Mouse (Mus musculus): ENCODE results near the gene Sh3pxd2a. TPM values are rescaled to one million over a fixed set of nuclear protein-coding genes. Genes with fewer than 3 reads are reported as not detected.

Gene Sh3pxd2a
- polyA plus RNA-seq, 1 experiment from 2014 or later: 2.1 TPM

DNA sequence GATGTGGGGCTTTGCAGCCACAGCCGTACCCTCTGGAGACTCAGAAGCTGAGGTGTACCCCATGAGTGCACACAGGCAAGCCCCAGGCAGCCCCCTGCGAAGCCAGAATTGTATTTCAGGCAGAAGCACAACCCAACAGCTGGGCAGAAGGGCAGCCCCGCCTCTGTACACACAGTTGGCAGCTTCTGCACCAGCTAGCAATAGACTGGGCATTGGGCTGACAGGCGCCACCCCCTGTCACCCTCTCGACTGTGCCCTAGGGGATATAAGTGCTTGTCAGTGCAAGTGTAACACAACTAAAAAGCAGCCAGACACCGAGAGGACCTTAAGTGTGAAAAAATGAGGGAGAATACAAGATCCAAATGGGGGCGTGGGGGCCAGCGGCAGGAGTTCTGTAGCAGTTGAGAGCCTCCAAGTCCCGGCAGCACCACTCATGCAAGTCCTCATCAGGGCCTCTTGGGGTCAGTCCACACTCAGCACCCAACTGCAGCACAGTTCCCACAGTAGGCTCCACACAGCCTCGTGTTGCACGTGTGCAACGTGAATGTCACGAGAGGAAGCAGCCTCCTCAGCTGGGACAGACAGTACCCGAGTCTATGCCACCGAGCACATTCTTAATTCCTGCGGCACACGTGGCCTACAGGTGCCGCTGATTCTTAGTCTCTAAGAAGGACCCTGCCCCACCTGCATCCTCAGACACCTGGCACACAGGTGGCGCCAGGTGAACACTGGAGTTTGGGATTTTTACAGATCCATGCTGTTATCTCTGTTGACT is 147.7 kb downstream of the Sh3pxd2a start:
- H3K36me3 ChIP-seq (ENCODE audit: control insufficient read depth, insufficient read depth, low read length): no peaks in the 10 kb centered on the region
- 77% methylated on average over 19 of the region's 19 CpGs for WGBS
- H3K9me3 ChIP-seq (ENCODE audit: control insufficient read depth, low read length): no peaks in the 10 kb centered on the region
- no peak overlapping the region for H3K27ac ChIP-seq (ENCODE audit: low read depth, low read length)
- H3K4me2 ChIP-seq (ENCODE audit: low read depth, low read length): no peak overlapping the region
- H3K9ac ChIP-seq (replicated peaks; ENCODE audit: low read depth, low read length): no peak overlapping the region
- H3K4me1 ChIP-seq (ENCODE audit: control insufficient read depth, insufficient read depth, low read length): peaks cover 27% of the 10 kb centered on the region
- no peaks in the 10 kb centered on the region for H3K27me3 ChIP-seq (ENCODE audit: control insufficient read depth, insufficient read depth, low read length)
- ATAC-seq (ENCODE audit: low read depth): no peak
- no peak overlapping the region for H3K4me3 ChIP-seq (ENCODE audit: low read depth, low read length)

DNA sequence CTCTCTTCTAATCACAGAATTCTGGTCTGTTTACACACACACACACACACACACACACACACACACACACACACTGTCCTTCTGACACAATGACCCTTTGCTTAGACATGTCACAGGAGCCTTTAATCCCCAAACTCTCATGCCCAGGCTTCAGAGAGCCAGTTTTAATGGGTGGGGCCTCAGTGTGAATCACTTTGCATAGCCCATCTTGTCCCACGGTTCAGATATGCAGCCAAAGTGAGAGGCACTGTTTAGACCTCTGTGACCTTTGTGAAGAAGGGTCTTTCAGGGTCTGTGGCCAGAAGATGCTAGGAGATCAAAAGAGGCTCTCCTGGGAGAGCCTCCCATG is 148.3 kb downstream of the Sh3pxd2a start:
- Histone ChIP-seq H3K9me3 (ENCODE audit: control insufficient read depth, low read length) (no peaks in the 10 kb centered on the region), H3K4me3 (ENCODE audit: low read depth, low read length) (no peak overlapping the region), H3K4me2 (ENCODE audit: low read depth, low read length) (no peak overlapping the region), H3K27ac (ENCODE audit: low read depth, low read length) (no peak overlapping the region), H3K36me3 (ENCODE audit: control insufficient read depth, insufficient read depth, low read length) (no peaks in the 10 kb centered on the region), H3K9ac (replicated peaks; ENCODE audit: low read depth, low read length) (no peak overlapping the region), H3K27me3 (ENCODE audit: control insufficient read depth, insufficient read depth, low read length) (no peaks in the 10 kb centered on the region), H3K4me1 (ENCODE audit: control insufficient read depth, insufficient read depth, low read length) (peaks cover 27% of the 10 kb centered on the region)
- no peak for ATAC-seq (ENCODE audit: low read depth)
- WGBS: 23% methylated on average over 1 of the region's 1 CpGs

DNA sequence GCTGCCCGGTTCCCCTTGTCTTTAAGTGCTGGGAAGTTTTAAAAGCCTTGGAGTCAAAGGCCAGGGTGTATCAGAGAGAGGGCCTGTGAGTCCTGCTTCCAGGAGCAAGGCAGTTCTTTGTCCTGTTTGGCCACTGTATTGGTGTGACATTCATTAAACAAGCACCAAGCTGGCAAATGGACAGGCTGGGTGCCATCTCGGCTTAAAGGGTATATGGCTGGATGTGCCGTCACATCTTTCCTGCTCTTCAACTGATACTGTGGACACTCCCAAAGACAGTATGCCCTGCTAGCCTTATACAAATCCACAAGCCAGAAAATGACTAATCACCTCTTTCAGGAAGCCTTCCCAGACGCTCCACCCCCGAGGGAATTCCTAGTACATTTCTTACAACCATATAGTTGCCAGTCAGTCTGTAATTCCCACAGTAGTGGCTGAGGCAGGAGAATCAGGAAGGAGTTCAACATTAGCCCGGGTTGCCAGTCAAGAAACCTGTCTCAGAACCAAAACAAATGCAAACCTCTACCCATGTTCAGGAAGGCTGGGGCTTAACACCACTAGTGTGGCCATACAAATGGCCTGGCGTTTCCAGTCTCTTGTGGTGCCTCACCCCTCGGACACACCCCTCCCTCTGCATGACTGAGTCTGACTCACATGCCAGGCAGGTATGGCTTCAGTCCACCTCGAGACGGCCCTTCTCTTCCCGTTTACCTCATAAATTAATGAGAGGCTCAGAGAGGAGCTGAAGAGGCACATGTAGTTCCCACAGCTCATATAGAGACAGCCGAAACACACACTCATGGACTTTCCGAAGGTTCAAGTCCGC is 148.9 kb downstream of the Sh3pxd2a start:
- peak overlapping the region; percentile 46; the same call in 1 of the 2 replicates for H3K4me2 ChIP-seq (ENCODE audit: low read depth, low read length)
- H3K27me3 ChIP-seq (ENCODE audit: control insufficient read depth, insufficient read depth, low read length): no peaks in the 10 kb centered on the region
- H3K36me3 ChIP-seq (ENCODE audit: control insufficient read depth, insufficient read depth, low read length): no peaks in the 10 kb centered on the region
- 55% methylated on average over 14 of the region's 14 CpGs for WGBS
- H3K9me3 ChIP-seq (ENCODE audit: control insufficient read depth, low read length): no peaks in the 10 kb centered on the region
- no peak overlapping the region for H3K27ac ChIP-seq (ENCODE audit: low read depth, low read length)
- ATAC-seq (ENCODE audit: low read depth): no peak
- peaks cover 27% of the 10 kb centered on the region for H3K4me1 ChIP-seq (ENCODE audit: control insufficient read depth, insufficient read depth, low read length)
- no peak overlapping the region for H3K4me3 ChIP-seq (ENCODE audit: low read depth, low read length)
- H3K9ac ChIP-seq (replicated peaks; ENCODE audit: low read depth, low read length): no peak overlapping the region

DNA sequence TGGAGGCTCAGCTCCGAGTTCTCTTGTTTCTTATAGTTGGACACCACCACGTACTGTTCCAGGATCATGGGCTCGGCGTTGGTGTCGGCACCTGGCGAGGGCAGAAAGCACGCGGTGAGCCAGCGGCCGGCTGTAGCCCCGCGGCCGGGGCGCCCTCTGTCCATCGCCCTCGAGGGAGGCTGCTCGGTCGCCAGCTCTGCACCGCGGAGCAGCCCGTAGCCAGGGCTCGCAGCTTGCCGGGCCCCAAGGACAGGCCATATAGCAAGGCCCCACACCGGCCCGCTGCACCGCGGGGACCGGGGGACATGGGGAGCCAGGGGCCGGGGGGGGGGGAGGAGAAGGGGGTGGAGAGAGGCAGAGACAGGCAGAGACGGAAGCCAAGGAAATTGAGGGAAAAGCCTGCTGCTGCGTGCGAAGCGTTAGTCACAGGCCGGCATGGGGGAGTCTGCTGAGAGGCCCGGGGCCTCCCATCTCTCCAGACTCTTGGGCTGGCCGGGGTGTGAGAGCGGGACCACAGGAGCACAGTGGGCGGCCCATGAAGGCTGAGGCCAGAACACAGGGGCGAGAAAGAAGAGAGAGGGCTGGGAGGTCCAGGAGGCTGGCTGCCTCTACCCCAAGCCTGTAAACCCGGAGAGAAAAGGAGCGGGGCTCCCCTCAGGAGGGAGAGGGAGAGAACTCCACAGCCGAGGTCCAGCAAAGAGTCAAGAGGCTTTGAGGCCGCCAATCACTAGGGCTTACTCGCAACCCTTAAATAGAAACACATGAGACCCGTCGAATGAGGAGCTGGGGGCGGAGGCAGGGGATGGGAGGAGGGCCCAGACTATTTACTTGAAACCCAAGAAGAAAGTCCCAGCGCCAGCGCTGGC is 149.9 kb downstream of the Sh3pxd2a start:
- no peak overlapping the region; the same call in 1 of the 2 replicates for H3K27ac ChIP-seq (ENCODE audit: low read depth, low read length)
- peak overlapping the region; percentile 22 for H3K4me3 ChIP-seq (ENCODE audit: low read depth, low read length)
- peak; percentile 55; the same call in 1 of the 2 replicates for ATAC-seq (ENCODE audit: low read depth)
- H3K9me3 ChIP-seq (ENCODE audit: control insufficient read depth, low read length): no peaks in the 10 kb centered on the region
- H3K4me2 ChIP-seq (ENCODE audit: low read depth, low read length): peak overlapping the region; percentile 46
- WGBS: 4% methylated on average over 42 of the region's 49 CpGs
- H3K27me3 ChIP-seq (ENCODE audit: control insufficient read depth, insufficient read depth, low read length): no peaks in the 10 kb centered on the region
- H3K4me1 ChIP-seq (ENCODE audit: control insufficient read depth, insufficient read depth, low read length): peaks cover 24% of the 10 kb centered on the region
- H3K9ac ChIP-seq (replicated peaks; ENCODE audit: low read depth, low read length): peak overlapping the region; percentile 47
- no peaks in the 10 kb centered on the region for H3K36me3 ChIP-seq (ENCODE audit: control insufficient read depth, insufficient read depth, low read length)

DNA sequence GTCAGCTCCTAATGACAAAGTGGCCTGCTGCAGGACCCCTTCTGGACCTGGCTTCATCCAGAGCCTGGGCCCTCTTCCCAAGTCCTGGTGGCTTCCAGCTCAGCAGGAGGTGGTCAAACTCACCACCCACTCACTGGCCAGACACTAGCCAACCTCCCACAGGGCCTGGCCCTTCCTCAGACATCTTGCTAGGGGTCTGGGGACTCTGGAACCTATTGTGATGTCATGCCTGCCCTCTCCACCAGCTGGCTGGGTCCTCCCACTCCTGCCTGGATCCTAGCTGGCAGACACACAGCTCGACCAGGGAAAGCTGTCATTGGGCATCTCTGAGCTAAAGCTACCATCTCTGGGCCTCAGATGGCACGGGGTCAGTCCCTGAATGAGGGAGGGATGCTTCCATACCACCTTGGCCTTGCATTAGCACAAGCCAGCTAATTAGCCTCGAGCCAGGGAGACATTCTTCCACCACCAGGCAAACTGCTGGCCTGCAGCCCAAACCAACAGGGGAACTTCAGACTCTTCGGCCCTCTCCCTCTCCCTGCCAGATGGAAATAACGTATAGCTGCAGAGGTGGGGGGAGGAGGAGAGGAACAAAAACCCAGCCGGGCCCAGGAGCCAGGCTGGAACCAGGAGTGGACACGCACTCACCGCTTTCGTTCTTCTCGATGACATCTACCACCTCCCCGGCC is 150.7 kb downstream of the Sh3pxd2a start:
- Histone ChIP-seq H3K4me1 (ENCODE audit: control insufficient read depth, insufficient read depth, low read length) (peaks cover 24% of the 10 kb centered on the region), H3K27ac (ENCODE audit: low read depth, low read length) (no peak overlapping the region; the same call in 1 of the 2 replicates), H3K36me3 (ENCODE audit: control insufficient read depth, insufficient read depth, low read length) (no peaks in the 10 kb centered on the region), H3K4me2 (ENCODE audit: low read depth, low read length) (peak overlapping the region; percentile 46), H3K4me3 (ENCODE audit: low read depth, low read length) (peak overlapping the region; percentile 22), H3K9me3 (ENCODE audit: control insufficient read depth, low read length) (no peaks in the 10 kb centered on the region), H3K9ac (replicated peaks; ENCODE audit: low read depth, low read length) (peak overlapping the region; percentile 47), H3K27me3 (ENCODE audit: control insufficient read depth, insufficient read depth, low read length) (no peaks in the 10 kb centered on the region)
- ATAC-seq (ENCODE audit: low read depth): peak; percentile 36; the same call in 1 of the 2 replicates
- 12% methylated on average over 10 of the region's 11 CpGs for WGBS

DNA sequence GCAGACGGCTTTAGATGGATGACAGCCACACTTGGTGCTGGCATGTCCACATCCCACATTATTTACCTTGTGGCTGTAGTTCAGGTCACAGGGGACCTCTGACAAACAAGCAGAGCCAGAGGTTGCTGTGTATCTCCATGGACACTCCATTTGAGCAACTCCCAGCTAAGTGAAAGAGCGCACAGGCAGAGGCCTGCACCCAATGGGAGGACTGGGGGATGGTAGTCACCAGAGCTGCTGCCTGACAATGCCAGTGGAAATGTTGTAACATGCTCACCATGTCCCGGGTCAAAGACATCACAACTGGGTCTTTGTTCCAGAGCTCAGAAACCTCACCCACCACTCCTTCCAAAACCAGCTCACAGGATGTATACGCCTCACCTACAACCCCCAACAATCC is 153.0 kb downstream of the Sh3pxd2a start:
- no peak overlapping the region for H3K9ac ChIP-seq (replicated peaks; ENCODE audit: low read depth, low read length)
- H3K9me3 ChIP-seq (ENCODE audit: control insufficient read depth, low read length): no peaks in the 10 kb centered on the region
- no peak overlapping the region for H3K27ac ChIP-seq (ENCODE audit: low read depth, low read length)
- no peak for ATAC-seq (ENCODE audit: low read depth)
- H3K27me3 ChIP-seq (ENCODE audit: control insufficient read depth, insufficient read depth, low read length): no peaks in the 10 kb centered on the region
- no peak overlapping the region for H3K4me2 ChIP-seq (ENCODE audit: low read depth, low read length)
- 83% methylated on average over 4 of the region's 4 CpGs for WGBS
- no peaks in the 10 kb centered on the region for H3K36me3 ChIP-seq (ENCODE audit: control insufficient read depth, insufficient read depth, low read length)
- H3K4me3 ChIP-seq (ENCODE audit: low read depth, low read length): no peak overlapping the region
- H3K4me1 ChIP-seq (ENCODE audit: control insufficient read depth, insufficient read depth, low read length): peaks cover 12% of the 10 kb centered on the region

DNA sequence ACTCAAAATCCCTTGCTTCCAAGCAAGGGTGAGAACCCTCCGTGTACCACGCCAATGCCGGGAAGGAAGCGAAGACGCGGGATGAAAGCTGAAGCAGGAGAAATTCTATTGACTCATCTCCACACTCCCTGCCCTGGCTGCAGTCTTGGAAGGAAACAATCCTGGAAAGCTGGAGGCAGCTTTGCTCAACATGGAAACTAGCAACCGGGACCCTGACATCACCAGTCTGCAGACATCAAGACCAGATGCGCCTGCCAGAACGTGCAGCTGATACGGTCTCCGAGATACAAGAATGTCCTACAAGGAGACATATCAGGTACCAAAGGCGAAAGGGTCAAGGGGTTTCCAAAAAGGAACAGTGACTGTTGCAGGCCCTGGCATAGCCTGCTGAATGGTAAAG is 154.4 kb downstream of the Sh3pxd2a start:
- H3K36me3 ChIP-seq (ENCODE audit: control insufficient read depth, insufficient read depth, low read length): no peaks in the 10 kb centered on the region
- no peaks in the 10 kb centered on the region for H3K9me3 ChIP-seq (ENCODE audit: control insufficient read depth, low read length)
- no peak overlapping the region for H3K9ac ChIP-seq (replicated peaks; ENCODE audit: low read depth, low read length)
- H3K4me1 ChIP-seq (ENCODE audit: control insufficient read depth, insufficient read depth, low read length): peaks cover 10% of the 10 kb centered on the region
- ATAC-seq (ENCODE audit: low read depth): no peak
- no peak overlapping the region for H3K4me3 ChIP-seq (ENCODE audit: low read depth, low read length)
- WGBS: 97% methylated on average over 12 of the region's 12 CpGs
- H3K27me3 ChIP-seq (ENCODE audit: control insufficient read depth, insufficient read depth, low read length): no peaks in the 10 kb centered on the region
- no peak overlapping the region for H3K27ac ChIP-seq (ENCODE audit: low read depth, low read length)
- no peak overlapping the region for H3K4me2 ChIP-seq (ENCODE audit: low read depth, low read length)

DNA sequence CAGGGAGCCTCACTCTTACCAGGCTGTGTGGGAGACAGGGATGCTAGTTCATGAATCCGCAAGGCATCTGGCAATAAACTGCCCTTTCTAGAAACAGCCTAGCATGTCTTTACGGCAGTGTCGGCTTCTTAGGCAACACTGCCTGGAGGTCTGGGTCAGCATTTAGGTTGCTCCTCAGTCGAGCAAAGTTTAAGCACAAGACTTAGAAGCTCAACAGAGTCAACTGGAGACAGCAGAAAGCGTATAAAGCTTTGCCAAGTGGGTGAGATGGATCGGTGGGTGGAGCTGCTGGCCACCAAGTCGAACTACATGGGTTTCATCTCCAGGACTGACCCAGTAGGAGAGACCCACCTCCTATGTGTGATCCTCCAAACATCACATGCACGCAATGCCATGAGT is 157.3 kb downstream of the Sh3pxd2a start:
- no peak for ATAC-seq (ENCODE audit: low read depth)
- Histone ChIP-seq H3K9me3 (ENCODE audit: control insufficient read depth, low read length) (no peaks in the 10 kb centered on the region), H3K27me3 (ENCODE audit: control insufficient read depth, insufficient read depth, low read length) (no peaks in the 10 kb centered on the region), H3K36me3 (ENCODE audit: control insufficient read depth, insufficient read depth, low read length) (no peaks in the 10 kb centered on the region; the same call in 1 of the 2 replicates), H3K4me1 (ENCODE audit: control insufficient read depth, insufficient read depth, low read length) (peaks cover 2% of the 10 kb centered on the region), H3K4me2 (ENCODE audit: low read depth, low read length) (no peak overlapping the region), H3K9ac (replicated peaks; ENCODE audit: low read depth, low read length) (no peak overlapping the region), H3K4me3 (ENCODE audit: low read depth, low read length) (no peak overlapping the region), H3K27ac (ENCODE audit: low read depth, low read length) (no peak overlapping the region)
- WGBS: 88% methylated on average over 8 of the region's 8 CpGs

Data from neural tube, embryonic 14.5 days (tissue).